Mouse (Mus musculus) adipocyte (in vitro differentiated cells): Measurements from ENCODE around the gene Tmem120b.

Source experiments
- DNase-seq: peaks from one replicate; pipeline ENCODE4 v3.0.0-alpha.2; 2016; ENCODE audit warnings: low spot score

Gene Tmem120b

GRCm38 (mm10) chr5:123090560-123091306 is 22.5 kb downstream of the Tmem120b start:
- DNase-seq, result no peak

GRCm38 (mm10) chr5:123093077-123093633 is 24.9 kb downstream of the Tmem120b start:
- no peak for DNase-seq

DNA sequence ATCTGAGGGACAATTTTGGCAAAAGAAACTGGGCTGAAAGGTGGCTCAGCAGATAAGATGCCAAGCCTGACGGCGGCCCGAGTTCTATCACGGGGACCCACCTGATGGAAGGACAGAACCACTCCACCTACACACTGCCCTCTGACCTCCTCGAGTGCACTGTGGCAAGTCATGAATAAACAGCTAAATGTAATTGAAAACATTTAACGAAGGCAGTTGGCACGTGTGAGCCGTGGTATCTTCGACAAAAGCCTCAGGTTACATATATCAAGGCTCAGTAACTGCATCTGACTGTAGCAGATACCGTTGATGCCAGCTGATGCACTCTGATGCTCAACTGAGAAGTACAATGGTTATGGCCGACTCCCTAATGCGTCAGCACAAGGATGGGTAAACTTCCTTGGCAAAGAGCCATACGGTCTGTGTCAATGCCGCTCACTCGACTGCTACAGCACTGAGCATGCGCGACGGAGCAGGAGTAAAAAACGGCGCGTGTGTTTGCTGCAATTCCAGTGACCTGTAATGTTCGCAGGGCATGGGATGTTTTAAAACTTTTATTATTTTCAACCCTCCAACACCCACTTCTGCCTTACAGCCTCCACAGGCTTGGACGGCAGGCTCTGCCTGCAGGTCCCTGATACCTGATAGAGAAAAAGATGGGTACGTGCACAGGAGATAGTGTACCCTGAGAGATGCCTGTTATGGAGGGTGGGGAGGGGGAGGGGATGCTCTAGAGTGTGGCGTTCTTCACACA is 26.2 kb downstream of the Tmem120b start:
- DNase-seq, result no peak

DNA sequence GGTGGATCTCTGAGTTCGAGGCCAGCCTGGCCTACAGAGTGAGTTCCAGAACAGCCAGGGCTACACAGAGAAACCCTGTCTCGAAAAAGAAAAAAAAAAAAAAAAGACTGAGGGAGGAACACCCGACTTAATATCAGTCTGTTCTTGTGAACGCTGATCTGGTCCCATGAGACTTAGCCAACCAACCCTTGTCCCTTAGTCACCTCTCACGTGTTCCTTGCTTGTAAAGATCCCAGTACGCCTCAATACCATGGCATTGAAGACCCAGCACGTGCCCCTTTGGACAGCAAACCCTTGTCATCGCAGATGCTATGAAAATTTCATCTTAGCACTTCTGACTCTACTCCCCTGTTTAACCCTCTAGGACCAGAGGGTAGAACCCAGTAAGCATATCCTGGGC is 28.1 kb downstream of the Tmem120b start:
- no peak for DNase-seq

DNA sequence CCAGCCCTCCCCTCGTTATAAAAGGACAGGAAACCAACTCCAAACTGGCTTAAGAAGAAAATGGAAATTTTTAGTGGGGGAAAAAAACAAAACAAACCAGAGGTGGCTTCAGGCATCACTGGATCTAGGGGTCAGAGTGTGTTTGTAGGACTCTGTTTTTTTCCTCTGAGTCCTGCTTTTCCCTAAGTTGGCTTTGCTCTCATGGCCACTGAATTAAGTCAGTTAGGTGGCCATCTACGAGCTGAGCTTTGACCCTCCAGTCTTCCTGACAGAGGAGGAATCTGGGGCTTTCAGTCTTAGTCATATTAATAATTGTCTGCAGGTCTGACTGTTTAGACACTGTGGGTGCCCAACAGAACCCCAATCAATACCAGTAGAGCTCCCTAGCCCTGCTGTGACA is 30.3 kb downstream of the Tmem120b start:
- no peak for DNase-seq

DNA sequence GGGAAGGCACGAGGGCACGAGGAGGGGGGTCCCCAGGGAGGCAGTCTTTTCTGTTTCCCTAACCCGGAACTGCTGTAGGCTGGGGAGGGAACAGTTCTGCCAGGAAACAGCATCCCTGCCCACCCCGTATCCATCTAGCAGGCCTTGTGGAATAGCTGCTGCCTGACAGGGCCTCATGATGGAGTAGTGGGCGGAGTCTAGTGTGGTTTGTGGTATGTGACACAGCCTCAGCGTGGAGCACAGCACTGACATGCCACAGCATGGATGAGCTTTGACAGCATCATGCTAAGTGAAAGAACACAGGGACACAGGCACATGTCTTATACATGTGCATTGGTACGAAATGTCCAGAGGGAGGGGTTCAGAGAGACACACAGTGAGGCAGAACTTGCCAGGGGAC is 34.2 kb downstream of the Tmem120b start:
- DNase-seq, result no peak

DNA sequence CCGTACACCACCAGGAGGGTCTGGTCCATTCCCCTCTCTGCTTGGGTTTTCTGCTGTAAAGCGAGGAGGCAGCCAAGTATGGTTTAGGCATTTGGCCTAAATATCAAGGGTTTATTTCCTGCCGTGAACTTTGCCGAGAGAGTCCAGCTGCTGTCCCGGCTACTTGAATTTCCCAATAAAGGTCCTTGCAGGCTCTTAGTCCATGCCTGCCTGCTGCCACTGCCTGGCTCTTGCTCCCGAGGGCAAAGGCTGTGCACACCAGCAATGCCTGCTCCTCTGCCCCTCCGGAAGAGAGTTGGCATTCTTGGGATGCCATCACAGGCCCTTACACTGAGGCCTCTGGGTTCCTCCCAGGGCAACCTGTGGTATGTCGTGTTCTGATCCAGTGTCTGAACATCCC is 35.3 kb downstream of the Tmem120b start:
- peak; percentile 93 for DNase-seq

- no peak for DNase-seq
Observed at GRCm38 (mm10) chr5:123104769-123105168, 36.6 kb downstream of the Tmem120b start.

DNA sequence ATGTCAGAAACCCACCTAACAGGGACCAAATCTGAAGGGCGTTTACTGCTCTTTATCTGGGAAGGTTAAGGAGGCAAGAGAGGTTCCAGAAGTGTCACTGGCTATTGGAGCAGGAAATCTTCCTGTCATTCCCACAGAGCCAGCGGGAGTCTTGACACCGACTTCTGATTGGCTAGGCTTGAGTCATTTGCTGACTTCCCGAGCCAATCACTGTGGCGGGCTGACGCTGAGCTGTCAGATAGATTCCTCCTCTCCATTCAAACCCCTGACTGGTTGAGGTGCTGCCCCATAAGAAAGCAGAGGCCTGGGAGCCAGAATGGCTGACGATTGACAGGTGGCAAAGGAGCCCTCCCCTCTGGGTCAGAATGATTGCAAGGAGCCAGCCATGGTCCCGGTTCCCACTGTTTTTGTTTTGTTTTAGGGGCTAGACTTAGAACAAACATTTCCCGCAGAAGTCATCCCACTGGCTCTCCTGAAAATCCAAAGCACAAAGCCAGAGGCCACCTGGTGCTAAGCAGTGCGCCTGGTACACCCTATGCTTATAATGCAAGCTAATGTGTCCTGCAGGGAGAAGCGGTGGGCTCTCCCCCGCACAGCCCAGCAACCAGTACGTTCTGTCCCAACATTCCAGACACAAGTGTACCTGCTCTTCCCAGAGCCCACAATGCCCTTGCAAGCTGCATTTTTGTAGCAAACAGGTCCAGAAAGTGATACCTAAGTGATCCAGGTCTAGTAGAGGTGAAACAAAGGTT is 41.4 kb downstream of the Tmem120b start:
- no peak for DNase-seq

DNA sequence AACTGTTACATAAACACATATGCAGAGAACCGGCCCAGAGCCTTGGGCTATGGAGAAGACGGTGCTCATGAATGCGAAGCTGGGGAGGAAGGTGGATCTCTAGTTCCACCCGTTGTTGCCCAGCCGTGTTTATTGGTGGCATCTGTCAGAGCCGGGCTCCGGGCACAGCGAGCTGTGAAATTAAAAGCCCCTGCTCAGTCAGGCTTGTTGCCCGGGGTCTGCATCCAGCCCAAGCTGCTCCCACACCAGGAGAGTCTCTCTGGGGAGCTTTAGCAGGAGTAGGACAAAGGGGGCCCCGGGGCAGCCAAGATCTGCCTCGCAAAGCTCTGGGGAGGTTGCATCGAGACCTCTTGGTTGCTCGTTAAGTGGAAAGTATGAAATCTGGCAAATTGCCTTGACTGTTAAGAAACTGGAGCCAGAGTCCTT is 42.1 kb downstream of the Tmem120b start:
- DNase-seq, result peak; percentile 88

- DNase-seq, result peak; percentile 62
Observed at GRCm38 (mm10) chr5:123114109-123114508, 45.9 kb downstream of the Tmem120b start.

- no peak for DNase-seq
Observed at GRCm38 (mm10) chr5:123114924-123115323, 46.7 kb downstream of the Tmem120b start.

DNA sequence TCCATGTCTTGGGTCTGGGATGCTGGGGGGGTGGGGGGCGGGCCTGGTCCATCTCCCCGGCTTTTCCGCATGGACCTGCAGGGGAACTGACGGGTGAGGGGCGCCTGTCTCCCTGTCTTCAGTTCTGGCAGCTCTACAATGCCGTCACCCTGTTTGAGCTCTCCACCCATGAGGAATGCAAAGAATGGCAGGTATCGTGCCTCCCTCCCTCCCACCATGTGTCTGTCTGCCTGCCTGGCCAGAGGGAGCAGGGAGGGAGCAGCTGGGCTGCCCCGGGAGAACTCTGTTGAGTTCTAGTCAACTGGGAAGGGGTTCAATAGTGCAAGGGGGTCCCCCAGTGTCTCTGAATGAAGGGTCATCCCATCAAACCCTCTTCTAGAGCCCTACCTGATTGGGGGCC is 47.9 kb downstream of the Tmem120b start:
- no peak for DNase-seq

- peak; percentile 76 for DNase-seq
Observed at GRCm38 (mm10) chr5:123117257-123117656, 49.0 kb downstream of the Tmem120b start.

GRCm38 (mm10) chr5:123117773-123118172 is 49.6 kb downstream of the Tmem120b start:
- no peak for DNase-seq

DNA sequence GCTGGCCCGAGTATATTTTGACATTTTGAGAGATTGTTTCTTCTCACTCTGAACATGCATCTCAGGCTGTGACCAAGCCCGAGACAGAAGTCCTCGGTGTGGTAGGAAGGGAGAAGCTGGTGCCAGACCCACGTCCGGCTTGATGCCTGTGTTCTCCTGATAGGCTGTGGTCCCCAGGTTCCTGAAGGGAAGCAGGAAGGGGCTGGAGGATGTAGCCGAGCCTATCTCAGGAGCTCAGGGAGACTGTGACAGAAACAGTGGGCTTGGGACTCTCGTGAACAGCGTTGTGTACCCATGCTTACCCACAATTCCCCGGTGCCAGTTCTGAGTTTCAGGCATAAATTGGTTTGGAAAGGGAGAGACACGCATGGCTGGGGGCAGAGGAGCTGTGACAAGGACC is 50.6 kb downstream of the Tmem120b start:
- DNase-seq, result no peak

DNA sequence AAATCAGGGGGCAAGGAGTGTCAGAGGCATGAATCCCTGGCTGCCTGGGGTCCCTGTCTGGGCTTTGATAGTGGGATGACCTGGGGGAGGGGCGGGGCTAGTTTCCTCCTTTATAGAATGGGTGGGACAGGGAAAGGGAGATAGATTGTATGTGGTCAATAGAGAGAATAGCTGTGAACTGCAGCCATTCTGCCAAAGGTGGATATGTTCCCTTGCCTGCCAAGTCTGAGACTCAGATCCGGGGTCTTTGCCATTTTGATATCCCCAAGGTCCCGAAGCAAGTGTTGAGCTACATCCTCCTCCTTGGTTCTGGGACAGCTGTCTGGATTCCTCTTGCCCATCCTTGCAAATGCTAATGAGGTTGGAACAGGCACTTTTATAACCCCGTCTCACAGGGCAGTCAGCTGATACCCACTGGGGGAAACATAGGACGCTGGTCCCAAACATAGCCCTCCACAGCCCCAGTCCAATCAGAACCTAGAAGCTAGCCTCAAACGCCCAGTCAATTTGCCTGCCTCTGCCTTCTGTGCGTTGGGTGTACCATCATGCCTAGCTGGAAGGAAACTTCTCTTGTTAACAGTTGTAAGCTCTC is 52.5 kb downstream of the Tmem120b start:
- DNase-seq, result no peak

GRCm38 (mm10) chr5:123122181-123122580 is 54.0 kb downstream of the Tmem120b start:
- DNase-seq, result no peak

- DNase-seq, result no peak
Observed at GRCm38 (mm10) chr5:123125105-123125504, 56.9 kb downstream of the Tmem120b start.

- no peak for DNase-seq
Observed at GRCm38 (mm10) chr5:123125638-123126406, 57.6 kb downstream of the Tmem120b start.

DNA sequence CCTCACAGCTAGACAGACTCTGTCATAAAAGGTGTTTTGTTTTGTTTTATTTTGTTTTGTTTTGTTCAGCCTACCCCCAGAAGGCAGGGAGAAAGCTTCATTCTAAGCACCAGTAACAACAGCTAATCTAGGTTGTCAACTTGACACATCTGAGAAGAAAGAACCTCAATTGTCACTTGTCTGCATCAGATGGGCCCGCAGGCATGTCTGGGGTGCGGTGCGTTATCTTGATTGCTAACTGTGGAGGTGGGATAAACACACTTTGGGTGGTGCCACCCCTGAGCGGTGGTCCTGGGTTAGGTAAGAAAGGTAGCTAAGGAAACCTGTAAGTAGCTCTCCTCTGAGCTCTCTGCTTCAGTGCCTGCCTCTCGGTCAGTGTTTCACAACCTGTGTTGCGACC is 58.8 kb downstream of the Tmem120b start:
- DNase-seq, result no peak
